In the genomic region with DNA sequence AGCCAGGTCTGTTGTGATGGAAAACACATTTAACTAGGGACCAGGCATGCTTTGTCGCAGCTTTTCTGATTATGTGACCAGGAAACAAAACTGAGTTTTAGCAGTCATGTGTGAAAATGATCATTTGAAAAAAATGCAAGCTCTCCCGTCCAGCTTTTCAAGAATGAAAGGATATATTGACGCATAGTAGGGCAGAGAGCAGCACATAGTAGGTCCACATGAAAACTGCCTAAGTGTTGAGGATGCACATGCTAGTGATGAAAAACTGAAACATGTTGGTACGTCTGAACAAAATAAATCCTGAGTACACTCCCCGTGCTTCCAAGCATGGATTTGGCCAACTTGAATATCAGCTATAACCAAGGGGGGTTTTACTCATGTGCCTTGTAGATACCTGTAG, we compare ENCODE assay signal across 24 mouse cellular contexts.
"Had no signal": no experiment of that assay in that cellular context is flagged by ENCODE, and none has a peak within 500 bp of the region (broad histone marks: within the 10 kb centered on the region; RNA-seq: fewer than 3 reads in every experiment).

No protein-coding gene starts in this region.

- H3K4me2 ChIP-seq: heart, embryonic 12.5 days; hindbrain, embryonic 13.5 days; hindbrain, embryonic 15.5 days; kidney, embryonic 15.5 days; limb, embryonic 13.5 days; limb, embryonic 15.5 days; liver, embryonic 12.5 days had no signal

- H3K27me3 ChIP-seq: heart, embryonic 12.5 days; hindbrain, embryonic 15.5 days; kidney, embryonic 15.5 days; limb, embryonic 13.5 days; limb, embryonic 15.5 days; liver, embryonic 12.5 days had no signal

- H3K9me3 ChIP-seq: heart, embryonic 10.5 days; heart, embryonic 12.5 days; hindbrain, embryonic 13.5 days; hindbrain, embryonic 15.5 days; kidney, embryonic 15.5 days; limb, embryonic 13.5 days; limb, embryonic 15.5 days; liver, embryonic 12.5 days had no signal

- DNase-seq: gastrocnemius, postnatal 14 days; gastrocnemius, postnatal 36 days; heart, adult 18-20 months; heart, postnatal 10 days; kidney, adult 11 months; kidney, adult 2 months; kidney, adult 9 months; kidney, postnatal 14 days; kidney, postnatal 36 days; layer of hippocampus, adult 9-11 months; layer of hippocampus, postnatal 36 days; left cerebral cortex, postnatal 4 days had no signal

- H3K27ac ChIP-seq: heart, embryonic 10.5 days; hindbrain, embryonic 13.5 days; hindbrain, embryonic 15.5 days; kidney, embryonic 15.5 days; kidney, postnatal 0 days; liver, embryonic 12.5 days; liver, embryonic 14.5 days had no signal

- ATAC-seq: inflammation-experienced regulatory T-cells, adult 6 months; intestine, embryonic 16.5 days; liver, embryonic 12.5 days had no signal

- H3K36me3 ChIP-seq: hindbrain, embryonic 13.5 days; hindbrain, embryonic 15.5 days had no signal

- H3K9ac ChIP-seq: heart, embryonic 12.5 days; hindbrain, embryonic 13.5 days; hindbrain, embryonic 15.5 days; kidney, embryonic 15.5 days; limb, embryonic 13.5 days; limb, embryonic 15.5 days; liver, embryonic 12.5 days; liver, embryonic 14.5 days had no signal

- H3K4me3 ChIP-seq: heart, embryonic 10.5 days; heart, embryonic 12.5 days; hindbrain, embryonic 13.5 days; hindbrain, embryonic 15.5 days; kidney, embryonic 15.5 days; limb, embryonic 13.5 days; limb, embryonic 15.5 days; liver, embryonic 12.5 days had no signal
